Mouse (Mus musculus): ENCODE measurements around the gene Ndrg3. TPM values are rescaled to one million over a fixed set of nuclear protein-coding genes. Genes with fewer than 3 reads are reported as not detected.
A peak's percentile ranks its signal among the peaks of the same experiment; 100 is the strongest.

Gene Ndrg3
- total RNA-seq, 2 experiments from 2014 or later = 23.3 to 24.5 TPM

DNA sequence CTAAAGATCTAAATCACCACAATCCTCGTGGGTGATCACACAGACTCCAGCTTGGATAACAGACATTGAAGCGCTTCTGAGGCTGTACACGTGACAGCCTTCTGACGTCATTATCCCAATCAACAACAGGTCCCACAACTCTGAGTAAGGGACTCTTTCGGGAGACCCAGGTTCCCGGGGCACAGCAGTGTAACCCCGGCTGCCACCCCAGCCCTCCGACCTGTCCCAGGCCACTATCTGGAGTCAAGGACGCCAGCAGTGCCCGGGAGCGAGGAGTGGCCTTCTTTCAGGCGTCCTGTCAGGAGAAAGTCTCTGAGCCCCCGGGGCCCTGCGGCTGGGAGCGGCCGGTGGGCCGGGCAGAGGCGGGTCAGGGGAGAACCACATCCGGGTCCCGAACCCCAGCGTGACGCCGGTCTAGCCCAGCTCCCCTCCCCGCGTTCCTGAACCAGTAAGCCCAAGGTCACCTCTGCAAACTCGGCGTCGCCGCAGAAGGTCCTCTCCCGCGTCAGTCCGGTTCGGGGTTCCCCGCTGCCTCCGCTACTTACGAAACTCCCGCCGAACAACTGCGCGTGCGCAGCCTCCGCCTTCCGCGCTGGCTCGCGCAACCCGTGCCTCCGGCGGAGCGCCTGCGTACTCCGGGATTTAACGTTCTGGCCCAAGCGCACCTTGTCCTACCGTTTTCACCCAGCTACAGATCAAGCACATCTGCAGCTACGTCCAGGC is 14.8 kb upstream of the Ndrg3 start, which contains the start of gene Dsn1:
Gene Dsn1 (minus strand): TSS at position 644 of the 723 bp plus-strand sequence.
- peak; percentile 93 for DNase-seq
- intact Hi-C loops (cut with DNase I) = no loop called here

DNA sequence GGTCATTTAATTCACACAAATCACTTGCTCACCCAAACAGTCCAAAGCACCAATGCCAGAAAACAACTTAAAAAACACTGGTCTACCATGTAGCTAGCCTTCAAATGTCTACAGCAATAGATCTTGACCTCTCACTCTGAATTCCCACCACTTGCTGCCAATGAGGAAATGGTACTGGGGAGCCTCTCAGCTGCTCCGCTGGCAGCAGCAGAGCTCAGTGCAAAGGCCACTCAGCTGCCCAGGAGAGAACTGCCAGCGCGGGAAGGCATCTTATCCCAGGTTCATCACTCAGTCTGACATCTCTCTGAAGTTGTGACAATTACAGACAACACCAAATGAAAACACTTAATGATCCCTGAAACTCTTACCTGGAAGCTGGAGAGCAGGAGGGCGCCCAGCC is 10.5 kb upstream of the Ndrg3 start:
- intact Hi-C loops (cut with DNase I) = no loop called here
- no peak for DNase-seq

DNA sequence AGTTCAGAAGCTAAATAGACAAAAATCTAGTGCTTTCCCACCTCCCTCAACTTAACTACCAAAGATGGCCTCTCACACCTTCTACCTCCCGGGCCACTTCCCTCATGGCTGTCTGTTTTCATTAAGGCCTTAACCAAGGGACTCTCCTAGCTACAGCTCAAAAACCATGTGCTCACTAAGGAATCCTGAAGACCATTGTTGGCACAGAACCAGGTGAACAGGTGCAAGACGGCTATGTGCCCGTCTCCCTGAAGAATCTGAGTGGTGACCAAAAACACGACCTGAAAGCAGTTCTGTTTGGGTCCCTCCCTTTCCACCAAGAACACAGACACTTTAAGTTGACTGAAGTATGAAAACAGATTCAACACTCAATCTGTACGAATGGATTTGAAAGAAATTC is 6.4 kb upstream of the Ndrg3 start:
- intact Hi-C loops (cut with DNase I) = loop anchor here (5.0 kb wide), 1 partner anchor 191 kb away; no protein-coding TSS in a partner anchor
- DNase-seq = no peak

DNA sequence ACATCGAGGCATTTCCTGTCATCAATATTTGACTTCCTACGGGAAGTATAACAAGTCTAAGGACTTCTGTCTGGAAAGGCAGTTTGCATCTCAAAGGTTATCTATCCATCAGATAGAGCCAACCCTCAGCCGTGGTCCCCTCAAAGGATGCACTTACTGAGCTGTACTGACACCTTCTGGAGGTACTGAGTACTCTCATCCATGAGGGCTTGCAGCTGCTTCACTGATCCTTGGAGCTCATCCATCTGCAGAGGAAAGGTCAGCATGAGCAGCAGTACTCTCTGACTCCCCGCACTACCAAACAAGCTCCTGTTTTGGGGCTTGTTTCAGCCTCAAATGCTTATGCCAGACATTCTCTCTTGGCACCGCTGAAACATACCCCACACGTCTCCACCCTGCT is 4.7 kb upstream of the Ndrg3 start:
- intact Hi-C loops (cut with DNase I) = loop anchor here (2.0 to 5.0 kb wide), 3 partner anchors 92 to 189 kb away; no protein-coding TSS in a partner anchor
- peak in 1 of 2 experiments; percentile 43 for DNase-seq

DNA sequence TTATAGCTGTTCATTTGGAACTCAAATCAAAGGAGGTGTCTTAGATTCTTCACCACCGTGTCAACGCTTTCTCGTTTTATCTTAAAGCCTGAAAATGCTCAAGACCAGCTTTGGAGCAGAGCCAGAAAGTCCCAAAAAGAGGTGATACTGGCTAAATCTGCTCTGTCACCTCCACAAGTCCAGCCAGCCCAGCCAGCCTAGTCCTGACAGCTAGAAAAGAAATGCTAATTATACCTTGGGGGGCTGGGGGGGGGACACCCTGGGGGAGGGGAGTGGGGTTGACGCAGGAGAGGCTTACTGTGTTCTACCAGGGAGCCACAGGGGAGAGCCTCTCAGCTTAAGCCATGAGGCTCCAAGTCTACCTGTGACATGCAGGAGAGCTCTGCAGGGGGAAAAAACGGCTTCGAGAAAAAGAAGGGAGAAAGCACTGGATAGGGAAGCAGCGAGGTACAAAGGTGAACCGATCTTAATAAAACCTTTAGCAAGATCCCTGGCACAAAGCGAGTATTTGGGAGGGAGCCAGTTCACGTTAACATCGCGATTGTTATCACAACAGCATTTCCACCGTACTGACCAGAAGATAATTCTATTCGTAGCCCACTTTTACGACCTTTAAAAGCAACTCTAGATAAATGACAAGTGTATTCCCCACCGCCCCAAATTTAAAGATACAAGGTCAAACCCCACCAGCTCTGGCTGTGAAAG is 977 bp downstream of the Ndrg3 start:
- no peak for DNase-seq
- intact Hi-C loops (cut with DNase I) = loop anchor here (5.0 kb wide), 1 partner anchor 129 kb away; the partner anchor contains the start of gene Rab5if

DNA sequence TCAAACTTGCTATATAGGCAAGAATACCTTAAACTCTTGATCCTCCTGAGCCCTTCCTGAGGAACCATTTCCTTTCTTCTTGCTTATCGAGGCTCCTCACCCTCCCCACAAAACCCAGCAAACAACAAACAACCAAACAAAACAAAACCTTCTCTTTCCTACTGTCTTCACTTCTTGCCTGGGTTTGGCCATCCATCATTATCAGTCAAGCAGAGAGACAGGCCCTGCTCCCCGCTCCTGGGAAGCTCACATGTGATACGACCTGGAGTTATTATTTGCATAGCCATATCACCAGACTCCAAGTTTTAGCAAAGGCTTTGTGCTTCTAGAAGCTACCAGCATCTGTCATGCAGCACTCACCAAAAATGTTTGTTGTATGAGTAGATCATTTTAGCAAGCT is 4.5 kb downstream of the Ndrg3 start:
- DNase-seq = no peak
- intact Hi-C loops (cut with DNase I) = no loop called here

DNA sequence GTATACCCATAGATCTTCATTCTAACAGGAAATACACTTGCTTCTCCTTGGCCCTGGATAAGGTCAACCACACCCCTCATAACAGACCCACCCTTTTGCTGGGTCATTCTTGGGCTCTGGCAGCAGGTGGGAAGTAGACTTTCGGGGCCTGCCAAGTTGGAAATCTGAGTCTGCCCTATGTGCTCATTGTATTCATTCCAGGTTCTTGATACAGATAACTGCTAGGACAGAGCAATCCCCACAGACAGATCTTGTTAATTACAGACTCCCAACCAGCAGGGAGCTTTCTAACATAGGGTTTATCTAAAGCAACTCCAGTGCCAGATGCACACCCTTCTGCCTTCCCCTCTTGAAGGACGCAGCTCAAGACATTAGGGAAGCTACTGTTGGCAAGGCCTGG is 9.0 kb downstream of the Ndrg3 start:
- intact Hi-C loops (cut with DNase I) = no loop called here
- DNase-seq = peak in 1 of 2 experiments; percentile 32

DNA sequence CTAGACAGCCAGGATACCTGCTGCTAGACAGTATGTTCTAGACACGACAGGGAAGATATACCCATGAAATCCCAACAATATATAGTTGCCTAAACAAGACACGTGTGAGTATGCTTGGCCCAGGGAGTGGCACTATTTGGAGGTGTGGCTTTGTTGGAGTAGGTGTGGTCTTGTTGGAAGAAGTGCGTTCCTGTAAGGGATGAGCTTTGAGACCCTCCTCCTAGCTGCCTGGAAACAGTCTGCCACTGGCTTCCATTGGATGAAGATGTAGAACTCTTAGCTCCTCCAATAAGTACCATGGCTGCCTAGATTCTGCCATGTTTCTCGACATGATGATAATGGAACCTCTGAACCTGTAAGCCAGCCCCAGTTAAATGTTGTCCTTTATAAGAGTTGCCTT is 10.6 kb downstream of the Ndrg3 start:
- DNase-seq = no peak
- intact Hi-C loops (cut with DNase I) = no loop called here

DNA sequence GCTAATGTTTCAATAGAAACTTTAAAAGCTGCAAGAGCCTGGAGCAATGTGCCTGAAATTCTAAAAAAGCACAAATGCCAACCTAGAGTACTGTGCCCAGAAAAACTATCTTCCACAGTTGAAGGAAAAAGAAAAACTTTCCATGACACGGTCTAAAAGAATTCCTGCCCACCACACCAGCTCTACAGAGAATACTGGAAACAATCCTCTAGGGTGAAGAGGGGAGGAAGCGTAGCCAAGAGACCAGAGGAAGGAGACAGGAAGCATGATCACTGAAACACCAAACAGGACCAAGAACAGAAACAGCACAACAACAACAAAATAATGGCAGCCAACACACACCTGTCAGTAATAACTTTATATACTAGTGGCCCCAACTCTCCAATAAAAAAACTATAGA is 11.8 kb downstream of the Ndrg3 start:
- no peak for DNase-seq
- intact Hi-C loops (cut with DNase I) = no loop called here

DNA sequence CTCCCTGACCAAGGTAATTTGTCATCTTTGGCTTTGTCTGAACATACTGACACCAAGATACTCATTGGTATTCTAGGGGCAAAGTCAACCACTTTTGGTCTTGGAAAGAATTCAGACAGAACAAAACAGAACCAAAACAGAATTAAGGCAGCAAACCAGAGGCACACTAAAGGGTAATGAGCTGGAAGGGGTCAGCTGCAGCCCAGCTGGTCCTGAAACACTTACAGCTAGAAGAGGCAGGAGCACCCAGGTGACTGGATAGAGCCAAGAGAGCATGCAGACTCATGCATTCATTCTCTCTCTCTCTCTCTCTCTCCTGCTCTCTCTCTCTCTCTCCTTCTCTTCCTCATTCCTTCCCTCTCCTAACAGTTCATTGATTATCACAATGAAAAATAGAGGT is 15.1 kb downstream of the Ndrg3 start:
- DNase-seq = no peak
- intact Hi-C loops (cut with DNase I) = no loop called here

DNA sequence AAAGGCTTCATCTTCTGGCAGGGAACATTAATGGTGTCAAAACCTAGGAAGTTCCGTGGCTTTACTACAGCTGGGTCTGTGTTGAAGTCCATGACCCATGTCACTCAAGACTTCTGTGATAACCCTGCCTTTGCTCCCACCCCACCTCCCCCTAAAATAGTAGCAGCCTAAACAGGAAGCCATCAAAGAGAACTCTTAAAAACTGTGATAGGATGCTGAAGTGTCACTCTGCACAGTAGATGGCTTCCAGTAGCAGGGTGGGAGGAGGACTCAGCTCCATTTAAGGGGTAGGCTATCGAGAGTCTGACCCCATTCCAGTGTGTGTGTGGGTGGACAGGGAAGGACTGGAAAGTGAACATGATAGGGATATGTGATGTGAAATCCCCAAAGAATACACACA is 16.9 kb downstream of the Ndrg3 start:
- DNase-seq = no peak
- intact Hi-C loops (cut with DNase I) = no loop called here

DNA sequence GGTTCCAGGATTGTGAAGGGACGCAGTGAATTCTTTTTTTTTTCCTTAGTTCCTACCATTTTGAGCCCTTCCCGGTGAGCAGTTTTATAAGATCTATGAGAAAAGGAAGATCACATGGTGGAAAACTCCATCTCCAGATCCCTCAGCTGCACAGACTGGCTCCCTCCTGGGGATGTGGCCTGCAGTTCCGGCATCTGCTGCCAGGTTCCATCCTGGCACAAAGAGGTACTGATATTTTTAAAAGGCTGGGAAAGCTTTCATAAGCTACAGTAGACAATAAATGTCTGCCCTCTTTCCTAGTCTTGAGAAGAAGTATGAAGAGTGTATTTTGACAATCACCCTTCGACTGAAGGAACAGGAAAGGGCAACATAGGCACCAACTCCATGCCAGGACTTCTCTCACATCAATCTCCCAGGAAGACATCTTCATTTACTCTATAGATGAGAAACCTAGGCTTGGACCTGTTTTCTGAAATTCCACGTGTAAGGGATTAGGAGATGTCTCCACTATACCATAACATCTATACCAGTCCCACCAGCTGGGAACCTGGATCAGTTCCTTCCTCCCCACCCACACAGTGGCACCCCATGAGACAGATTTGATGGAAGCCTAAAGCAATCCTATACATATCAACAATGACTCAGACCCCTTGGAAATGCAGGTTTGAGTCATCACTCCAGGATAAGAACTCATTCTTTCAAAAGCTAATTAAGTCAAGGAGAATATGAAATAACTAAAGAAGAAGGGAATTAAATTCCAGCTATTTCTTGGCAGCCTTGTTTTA is 18.3 kb downstream of the Ndrg3 start:
- peak in 1 of 2 experiments; percentile 17 for DNase-seq
- intact Hi-C loops (cut with DNase I) = no loop called here

DNA sequence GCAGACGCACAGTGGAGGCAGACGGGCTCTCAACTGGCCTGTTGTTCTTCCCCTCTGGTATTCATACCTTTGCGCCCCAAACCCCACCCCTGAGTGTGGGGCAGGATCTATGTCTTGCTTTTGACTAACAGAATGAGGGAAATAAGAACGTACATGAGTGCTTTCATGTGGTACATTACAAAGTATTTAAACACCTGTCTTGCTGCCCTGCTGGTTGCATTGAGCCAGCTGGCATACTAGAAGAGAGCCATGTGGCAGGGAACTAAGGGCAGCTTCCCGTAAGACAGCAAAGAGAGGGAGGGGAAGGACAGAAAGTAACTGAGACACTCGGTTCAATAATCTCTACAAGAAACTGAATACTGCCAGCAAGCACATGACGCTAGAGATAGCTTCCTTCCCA is 21.6 kb downstream of the Ndrg3 start:
- DNase-seq = no peak

DNA sequence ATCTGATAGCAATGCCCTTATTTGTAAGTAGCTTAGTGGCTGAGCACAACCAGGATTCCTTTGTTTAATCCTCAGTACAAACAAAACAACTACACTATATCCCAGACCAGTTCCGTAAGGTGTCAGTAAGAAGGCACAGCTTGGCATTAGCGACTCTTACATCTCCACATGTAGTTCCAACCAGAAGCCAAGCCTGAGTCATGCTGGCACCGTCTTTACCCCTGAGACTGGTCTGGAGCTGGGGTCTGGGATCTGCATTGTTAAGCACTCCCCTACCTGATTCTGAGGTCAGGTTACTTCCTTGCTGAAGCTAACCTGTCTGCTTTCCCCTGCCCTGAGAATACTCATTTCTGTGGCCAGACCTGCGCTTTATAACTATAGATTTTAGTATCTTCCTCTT is 23.4 kb downstream of the Ndrg3 start:
- no peak for DNase-seq
- intact Hi-C loops (cut with DNase I) = no loop called here

More for the DNA sequence above, 21.6 kb downstream of the Ndrg3 start:
- intact Hi-C loops (cut with DNase I) = no loop called here

DNA sequence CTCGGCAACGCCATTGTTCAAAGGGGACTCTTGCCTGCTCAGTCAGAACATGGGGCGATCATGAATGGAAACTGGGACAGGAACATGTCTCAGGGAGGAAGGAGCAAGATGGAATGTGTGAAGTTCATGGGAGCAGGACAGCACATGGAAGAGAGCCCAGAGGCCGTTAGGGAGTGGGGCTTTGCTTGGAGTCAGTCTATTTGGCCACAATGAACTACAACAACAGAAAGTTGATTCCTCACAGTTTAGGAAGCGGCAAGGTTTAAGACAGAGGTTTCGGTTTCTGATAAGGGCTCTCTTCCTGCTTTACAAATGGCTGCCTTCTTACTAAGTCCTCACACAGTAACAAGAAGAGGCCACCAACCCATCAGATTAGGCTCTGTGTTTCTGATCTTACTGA is 24.5 kb downstream of the Ndrg3 start:
- intact Hi-C loops (cut with DNase I) = no loop called here
- peak in 1 of 2 experiments; percentile 31 for DNase-seq

DNA sequence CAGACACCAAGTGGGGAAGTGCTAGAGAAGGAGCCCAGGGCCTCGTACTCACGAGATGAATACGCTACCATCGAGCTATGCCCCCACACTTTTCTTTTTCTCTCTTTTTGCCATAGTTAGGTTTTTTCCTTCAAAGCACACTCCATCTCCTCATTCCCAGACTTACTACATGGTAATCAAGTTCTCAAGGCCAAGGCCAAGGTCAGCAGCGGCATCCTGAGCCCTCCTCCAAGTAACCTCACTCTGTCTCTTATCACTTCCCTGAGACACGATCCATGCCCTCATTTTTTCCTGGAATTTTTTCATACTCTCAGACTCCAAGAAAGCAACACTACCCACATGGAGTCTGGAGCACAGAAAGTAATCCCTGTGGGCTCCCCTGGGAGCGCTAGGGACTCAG is 28.0 kb downstream of the Ndrg3 start:
- intact Hi-C loops (cut with DNase I) = no loop called here

DNA sequence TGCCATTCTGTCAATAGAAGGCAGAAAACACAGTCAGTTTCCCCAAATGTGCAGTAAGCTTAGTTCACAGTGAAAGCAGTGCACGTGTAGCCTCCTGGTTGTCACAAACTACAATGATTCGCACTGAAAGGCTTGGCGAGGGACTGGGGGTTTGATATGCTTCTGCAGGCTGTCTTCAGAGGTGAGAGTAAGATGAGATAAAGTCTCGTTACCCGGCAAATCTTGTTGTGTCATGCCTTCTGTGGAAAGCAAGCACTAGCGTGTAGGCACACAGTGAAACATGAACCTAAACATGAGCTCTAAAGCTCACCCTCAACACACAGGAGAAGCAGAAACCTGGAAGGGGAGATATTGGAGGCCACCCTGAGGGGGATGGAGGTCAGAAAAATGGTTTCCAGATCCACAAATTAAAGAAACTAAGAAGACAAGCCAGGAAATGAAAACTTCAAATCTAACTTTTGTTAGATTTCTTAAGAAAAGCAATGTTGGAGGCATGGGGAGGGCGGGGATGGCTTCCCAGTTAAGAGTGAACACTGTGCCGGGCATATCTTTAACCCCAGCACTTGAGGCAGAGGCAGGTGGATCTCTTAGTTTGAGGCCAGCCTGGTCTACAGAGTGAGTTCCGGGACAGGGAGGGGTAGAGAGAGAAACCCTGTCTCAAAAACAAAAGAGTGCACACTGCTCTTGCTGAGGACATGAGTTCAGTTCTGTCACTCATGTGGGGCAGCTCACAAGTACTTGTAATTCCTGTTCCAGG is 33.2 kb downstream of the Ndrg3 start:
- intact Hi-C loops (cut with DNase I) = no loop called here
- DNase-seq = no peak

More for the DNA sequence above, 28.0 kb downstream of the Ndrg3 start:
- DNase-seq = no peak

DNA sequence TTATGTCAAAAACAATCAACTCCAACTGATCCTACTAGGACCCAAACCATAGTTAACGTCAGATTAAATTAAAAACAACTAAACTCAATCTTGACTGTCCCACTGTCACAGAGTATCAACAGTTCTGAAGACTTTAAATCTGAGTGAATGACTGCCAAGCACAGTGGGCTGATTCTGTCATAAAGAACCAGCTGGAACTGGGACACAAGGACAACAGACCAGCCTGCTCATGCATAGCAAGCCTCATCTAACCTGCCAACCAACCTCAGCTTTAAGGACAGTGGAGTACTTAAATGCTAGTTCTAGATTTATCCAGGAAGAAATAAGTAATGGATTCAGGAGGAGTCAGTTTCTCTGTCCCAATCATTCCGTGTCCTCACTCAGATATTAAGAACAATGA is 34.8 kb downstream of the Ndrg3 start:
- intact Hi-C loops (cut with DNase I) = no loop called here
- DNase-seq = no peak

DNA sequence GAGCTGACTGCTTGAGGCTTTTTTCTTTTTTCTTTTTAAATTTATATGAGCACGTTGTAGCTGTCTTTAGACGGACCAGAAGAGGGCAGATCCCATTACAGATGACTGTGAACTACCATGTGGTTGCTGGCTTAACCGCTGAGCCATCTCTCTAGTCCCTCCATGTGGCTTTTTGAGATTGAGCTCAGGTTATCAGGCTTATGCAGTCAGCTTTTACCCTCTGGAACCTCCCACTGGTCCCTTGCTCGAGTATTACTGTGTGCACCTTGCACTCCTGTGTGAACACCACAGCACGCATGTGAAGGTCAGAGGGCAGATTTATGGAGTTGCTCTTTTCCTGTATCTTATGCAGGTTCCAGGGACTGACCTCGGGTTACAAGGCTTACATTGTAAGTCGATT is 35.5 kb downstream of the Ndrg3 start:
- intact Hi-C loops (cut with DNase I) = no loop called here
- DNase-seq = no peak

DNA sequence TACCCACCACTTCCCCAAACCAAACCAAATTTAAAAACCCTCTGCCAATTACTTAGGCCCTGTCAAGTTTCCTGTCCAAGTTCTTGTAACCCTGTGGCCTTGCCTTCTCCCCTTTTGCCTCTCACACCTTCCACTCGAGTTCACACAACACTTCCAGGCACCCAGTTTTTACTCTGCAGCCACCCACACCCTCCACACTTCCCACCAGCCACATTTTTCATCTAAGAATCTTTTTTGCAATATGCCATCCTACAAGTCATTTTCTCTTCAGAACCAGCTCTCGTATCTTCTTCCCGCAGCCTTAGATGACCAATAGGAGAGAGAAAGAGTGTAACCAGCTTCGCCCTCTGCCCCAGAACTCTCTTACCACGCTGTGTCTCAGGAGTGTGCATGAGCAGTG is 37.4 kb downstream of the Ndrg3 start:
- intact Hi-C loops (cut with DNase I) = no loop called here
- DNase-seq = no peak
